Mouse (Mus musculus): ENCODE data around the gene Hpgd. TPM values are rescaled to one million over a fixed set of nuclear protein-coding genes. Genes with fewer than 3 reads are reported as not detected.

Hpgd gene
- total RNA-seq, 2 experiments from 2014 or later, result 3.8 to 4.3 TPM

DNA sequence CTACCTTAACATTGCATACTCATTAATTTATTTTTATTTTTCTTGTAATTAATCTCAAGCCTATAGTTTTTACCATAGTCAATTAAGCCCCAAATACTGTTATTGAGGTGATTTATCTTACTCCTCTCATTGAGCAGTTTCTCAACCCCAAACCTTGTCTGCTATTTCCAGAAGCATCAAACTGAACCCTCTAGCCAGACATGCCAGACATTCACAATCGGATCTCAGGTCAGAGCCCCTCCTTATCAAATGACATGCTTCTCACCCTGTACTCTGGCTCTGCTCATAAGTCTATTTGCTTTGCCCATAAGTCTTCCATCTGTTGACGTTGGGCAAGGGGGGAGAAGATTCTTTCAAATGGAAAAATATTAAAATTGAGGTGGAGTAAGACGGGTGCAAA lies 33.3 kb downstream of the Hpgd start:
- DNase-seq, result no peak

DNA sequence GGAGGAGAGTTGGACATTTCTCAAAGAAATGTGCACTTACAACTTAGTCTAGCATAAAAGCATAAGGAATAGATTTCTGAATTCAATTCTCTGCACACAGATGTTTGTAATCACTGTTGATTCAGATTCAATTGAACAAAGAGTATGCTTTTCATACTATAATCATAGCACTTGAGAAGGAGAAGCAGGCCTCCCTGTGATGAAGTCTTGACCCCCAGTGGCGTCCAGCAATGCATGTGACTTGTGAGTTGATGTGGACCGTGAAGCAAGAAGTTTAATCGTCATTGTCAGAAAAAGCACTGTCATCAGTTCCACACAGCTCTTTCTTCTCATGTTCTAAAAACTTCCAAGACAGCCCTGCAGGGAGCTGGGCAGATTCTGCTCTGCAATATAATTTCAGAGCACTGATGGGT lies 33.8 kb downstream of the Hpgd start:
- DNase-seq, result no peak

GRCm38 (mm10) chr8:56335390-56336000 lies 41.1 kb downstream of the Hpgd start:
- DNase-seq, result no peak

DNA sequence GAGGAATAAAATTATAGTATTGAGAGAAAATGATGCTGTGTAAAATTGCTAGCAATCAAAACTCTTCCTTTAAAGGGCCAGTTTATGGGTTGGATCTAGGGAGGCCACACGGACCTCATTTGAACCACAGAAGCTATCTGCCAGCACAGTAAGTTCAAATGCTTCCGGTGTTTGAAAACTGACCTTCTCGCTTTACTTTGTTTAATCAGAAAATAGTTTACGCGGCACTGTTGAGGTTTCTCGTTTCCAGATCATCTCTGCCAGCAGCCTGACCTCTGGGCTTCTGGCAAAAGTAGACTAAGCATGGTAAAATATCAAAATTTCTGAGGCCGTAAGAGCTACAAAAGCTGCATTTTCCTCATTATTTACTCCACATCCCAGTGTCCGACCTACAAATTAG lies 42.4 kb downstream of the Hpgd start:
- no peak for DNase-seq

DNA sequence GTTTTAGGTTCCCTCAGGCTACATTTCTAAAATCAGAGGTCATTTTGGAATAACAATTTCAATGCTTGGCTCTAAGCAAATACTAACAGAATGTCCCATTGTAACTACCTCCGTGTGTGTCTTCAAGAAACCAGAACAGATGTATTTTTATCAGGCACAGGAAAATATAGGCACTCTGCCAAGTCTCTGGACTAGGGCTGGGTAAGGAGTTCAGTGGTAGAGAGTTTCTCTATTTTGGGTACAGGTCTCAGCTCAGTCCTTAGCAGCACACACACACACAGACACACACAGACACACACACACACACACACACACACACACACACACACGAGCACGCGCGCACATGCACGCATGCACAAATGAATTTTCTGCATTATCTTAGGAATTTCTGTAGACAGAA lies 49.1 kb downstream of the Hpgd start:
- DNase-seq, result peak; percentile 13

GRCm38 (mm10) chr8:56343940-56344339 lies 49.6 kb downstream of the Hpgd start:
- no peak for DNase-seq

GRCm38 (mm10) chr8:56344359-56344758 lies 50.0 kb downstream of the Hpgd start:
- DNase-seq, result no peak

- DNase-seq, result no peak
These were observed 51.4 kb downstream of the Hpgd start for GRCm38 (mm10) chr8:56345641-56346420.

GRCm38 (mm10) chr8:56363180-56363579 lies 68.8 kb downstream of the Hpgd start:
- DNase-seq, result no peak

Measured in heart, postnatal 4 days (tissue).